Mouse (Mus musculus): ENCODE data around the gene Mertk. TPM values are rescaled to one million over a fixed set of nuclear protein-coding genes. Genes with fewer than 3 reads are reported as not detected.

The Mertk gene
- polyA plus RNA-seq, 2 experiments = 11.1 to 14.9 TPM

DNA sequence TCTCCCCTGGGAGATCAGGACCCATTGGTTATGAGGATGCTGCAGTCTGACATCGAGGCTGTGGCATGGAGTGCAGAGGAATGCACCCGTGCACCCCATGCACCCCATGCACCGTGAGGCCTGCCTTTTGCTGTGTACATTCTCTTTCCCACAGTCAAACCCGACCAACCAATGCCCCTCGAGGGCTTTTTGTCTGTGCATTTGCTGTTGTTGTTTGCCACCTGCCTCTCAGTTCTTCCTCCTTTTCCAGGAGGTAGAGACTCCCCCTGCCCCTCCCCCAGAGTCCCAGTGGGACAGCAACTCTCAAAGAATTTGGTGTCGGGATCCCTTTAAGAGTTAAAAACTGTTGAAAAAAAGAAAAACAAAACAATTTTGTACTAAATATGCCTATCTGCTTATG lies 49.4 kb downstream of the Mertk start:
- Histone ChIP-seq H3K4me2 (replicated peaks; ENCODE audit: low read depth, low read length, severe bottlenecking) (no peak overlapping the region), H3K9ac (ENCODE audit: low read depth, low read length, severe bottlenecking) (no peak overlapping the region), H3K27ac (replicated peaks; ENCODE audit: low read depth, low read length) (no peak overlapping the region), H3K4me1 (ENCODE audit: control insufficient read depth, insufficient read depth, low read length) (peaks cover 33% of the 10 kb centered on the region), H3K27me3 (ENCODE audit: control insufficient read depth, insufficient read depth, low read length) (no peaks in the 10 kb centered on the region), H3K36me3 (ENCODE audit: control insufficient read depth, insufficient read depth, low read length) (peaks cover 31% of the 10 kb centered on the region), H3K4me3 (replicated peaks; ENCODE audit: low read length) (no peak overlapping the region), H3K9me3 (ENCODE audit: control insufficient read depth, low read length) (no peaks in the 10 kb centered on the region)
- WGBS = 67% methylated on average over 6 of the region's 6 CpGs
- ATAC-seq (ENCODE audit: low FRiP score, low read depth) = no peak
- DNase-seq (ENCODE audit: low spot score) = no peak
- TF ChIP-seq POLR2A (IDR thresholded peaks at IDR 0.05; ENCODE audit: borderline replicate concordance, extremely low read depth, insufficient read depth, insufficient read length) = no peak

GRCm38 (mm10) chr2:128751030-128751429 lies 52.3 kb downstream of the Mertk start:
- DNase-seq (ENCODE audit: low spot score) = no peak
- TF ChIP-seq POLR2A (IDR thresholded peaks at IDR 0.05; ENCODE audit: borderline replicate concordance, extremely low read depth, insufficient read depth, insufficient read length) = no peak
- Histone ChIP-seq H3K9me3 (ENCODE audit: control insufficient read depth, low read length) (no peaks in the 10 kb centered on the region), H3K4me3 (replicated peaks; ENCODE audit: low read length) (no peak overlapping the region), H3K9ac (ENCODE audit: low read depth, low read length, severe bottlenecking) (no peak overlapping the region), H3K27me3 (ENCODE audit: control insufficient read depth, insufficient read depth, low read length) (no peaks in the 10 kb centered on the region), H3K4me2 (replicated peaks; ENCODE audit: low read depth, low read length, severe bottlenecking) (no peak overlapping the region), H3K27ac (replicated peaks; ENCODE audit: low read depth, low read length) (no peak overlapping the region), H3K36me3 (ENCODE audit: control insufficient read depth, insufficient read depth, low read length) (peaks cover 44% of the 10 kb centered on the region), H3K4me1 (ENCODE audit: control insufficient read depth, insufficient read depth, low read length) (peaks cover 14% of the 10 kb centered on the region)
- 84% methylated on average over 6 of the region's 6 CpGs for WGBS
- ATAC-seq (ENCODE audit: low FRiP score, low read depth) = no peak

GRCm38 (mm10) chr2:128753295-128753873 lies 54.6 kb downstream of the Mertk start:
- Histone ChIP-seq H3K9ac (ENCODE audit: low read depth, low read length, severe bottlenecking) (no peak overlapping the region), H3K4me3 (replicated peaks; ENCODE audit: low read length) (no peak overlapping the region), H3K27me3 (ENCODE audit: control insufficient read depth, insufficient read depth, low read length) (no peaks in the 10 kb centered on the region), H3K27ac (replicated peaks; ENCODE audit: low read depth, low read length) (no peak overlapping the region), H3K9me3 (ENCODE audit: control insufficient read depth, low read length) (no peaks in the 10 kb centered on the region), H3K4me2 (replicated peaks; ENCODE audit: low read depth, low read length, severe bottlenecking) (no peak overlapping the region), H3K36me3 (ENCODE audit: control insufficient read depth, insufficient read depth, low read length) (peaks cover 61% of the 10 kb centered on the region), H3K4me1 (ENCODE audit: control insufficient read depth, insufficient read depth, low read length) (peaks cover 3% of the 10 kb centered on the region; the same call in 1 of the 2 replicates)
- no peak for ATAC-seq (ENCODE audit: low FRiP score, low read depth)
- DNase-seq (ENCODE audit: low spot score) = no peak
- 72% methylated on average over 6 of the region's 6 CpGs for WGBS
- TF ChIP-seq POLR2A (IDR thresholded peaks at IDR 0.05; ENCODE audit: borderline replicate concordance, extremely low read depth, insufficient read depth, insufficient read length) = no peak

GRCm38 (mm10) chr2:128755149-128755691 lies 56.5 kb downstream of the Mertk start:
- WGBS = 85% methylated on average over 4 of the region's 4 CpGs

DNA sequence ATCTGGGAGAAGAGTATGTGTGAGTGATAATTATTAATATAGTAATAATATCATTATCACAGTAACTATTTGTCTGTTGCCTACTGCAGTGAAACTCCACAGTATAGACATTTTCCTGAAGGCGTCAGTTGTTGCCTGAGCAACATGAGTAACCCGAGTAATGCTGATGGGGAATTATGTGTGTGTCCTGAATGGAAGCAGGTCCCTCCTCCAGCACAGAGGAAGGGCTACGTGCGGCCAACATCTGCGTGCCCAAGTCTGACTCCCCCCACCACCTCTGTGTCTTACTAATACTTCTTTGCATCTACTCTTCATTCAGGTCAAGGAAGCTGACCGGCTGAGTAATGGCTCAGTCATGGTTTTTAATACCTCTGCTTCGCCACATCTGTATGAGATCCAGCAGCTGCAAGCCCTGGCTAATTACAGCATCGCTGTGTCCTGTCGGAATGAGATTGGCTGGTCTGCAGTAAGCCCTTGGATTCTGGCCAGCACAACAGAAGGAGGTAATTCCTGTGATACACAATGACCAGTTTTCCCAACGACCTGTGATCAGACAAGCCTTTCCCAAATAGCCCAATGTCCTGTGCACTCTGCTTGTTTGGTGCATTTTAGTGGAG lies 60.1 kb downstream of the Mertk start:
- Histone ChIP-seq H3K27me3 (ENCODE audit: control insufficient read depth, insufficient read depth, low read length) (no peaks in the 10 kb centered on the region), H3K36me3 (ENCODE audit: control insufficient read depth, insufficient read depth, low read length) (peaks cover 69% of the 10 kb centered on the region), H3K27ac (replicated peaks; ENCODE audit: low read depth, low read length) (no peak overlapping the region), H3K9ac (ENCODE audit: low read depth, low read length, severe bottlenecking) (no peak overlapping the region), H3K4me1 (ENCODE audit: control insufficient read depth, insufficient read depth, low read length) (peaks cover 3% of the 10 kb centered on the region), H3K4me3 (replicated peaks; ENCODE audit: low read length) (no peak overlapping the region), H3K4me2 (replicated peaks; ENCODE audit: low read depth, low read length, severe bottlenecking) (no peak overlapping the region), H3K9me3 (ENCODE audit: control insufficient read depth, low read length) (no peaks in the 10 kb centered on the region)
- DNase-seq (ENCODE audit: low spot score) (peak; percentile 51), ATAC-seq (ENCODE audit: low FRiP score, low read depth) (peak; percentile 72)
- no peak for TF ChIP-seq POLR2A (IDR thresholded peaks at IDR 0.05; ENCODE audit: borderline replicate concordance, extremely low read depth, insufficient read depth, insufficient read length)
- 27% methylated on average over 10 of the region's 10 CpGs for WGBS

More at GRCm38 (mm10) chr2:128755149-128755691, 56.5 kb downstream of the Mertk start:
- H3K4me2 ChIP-seq (replicated peaks; ENCODE audit: low read depth, low read length, severe bottlenecking) = no peak overlapping the region
- H3K27me3 ChIP-seq (ENCODE audit: control insufficient read depth, insufficient read depth, low read length) = no peaks in the 10 kb centered on the region
- H3K9me3 ChIP-seq (ENCODE audit: control insufficient read depth, low read length) = no peaks in the 10 kb centered on the region
- ATAC-seq (ENCODE audit: low FRiP score, low read depth) (no peak), DNase-seq (ENCODE audit: low spot score) (no peak)
- no peak overlapping the region for H3K9ac ChIP-seq (ENCODE audit: low read depth, low read length, severe bottlenecking)
- H3K4me3 ChIP-seq (replicated peaks; ENCODE audit: low read length) = no peak overlapping the region
- peaks cover 61% of the 10 kb centered on the region for H3K36me3 ChIP-seq (ENCODE audit: control insufficient read depth, insufficient read depth, low read length)
- H3K27ac ChIP-seq (replicated peaks; ENCODE audit: low read depth, low read length) = no peak overlapping the region
- H3K4me1 ChIP-seq (ENCODE audit: control insufficient read depth, insufficient read depth, low read length) = peaks cover 3% of the 10 kb centered on the region
- no peak for TF ChIP-seq POLR2A (IDR thresholded peaks at IDR 0.05; ENCODE audit: borderline replicate concordance, extremely low read depth, insufficient read depth, insufficient read length)

Measured in limb, embryonic 14.5 days (tissue).